Mouse (Mus musculus): ENCODE data around the gene Chst11.

DNA sequence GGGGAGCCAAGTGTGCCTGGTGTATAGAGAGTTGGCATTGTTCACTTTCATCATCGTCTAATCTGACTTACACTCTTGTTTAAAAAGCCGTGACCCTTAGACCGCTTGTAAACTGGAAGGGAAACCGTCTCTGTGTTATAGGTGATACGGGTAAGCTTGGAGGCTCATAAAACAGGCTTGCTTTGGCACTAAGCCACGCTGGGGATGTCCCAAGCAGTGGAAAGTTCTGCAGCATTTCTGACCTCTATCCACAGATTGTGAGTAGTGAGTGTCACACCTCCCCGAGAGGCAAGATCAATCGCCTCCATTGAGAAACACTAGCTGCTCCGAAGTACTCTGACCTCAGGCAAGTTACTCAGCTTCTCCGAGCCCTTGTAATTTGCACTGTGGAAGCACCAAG lies 47.3 kb downstream of the Chst11 start:
- no peak for TF ChIP-seq CTCF (IDR thresholded peaks at IDR 0.05; ENCODE audit: extremely low read depth, insufficient read depth, low read length)
- TF ChIP-seq POLR2A (IDR thresholded peaks at IDR 0.05; ENCODE audit: extremely low read depth, insufficient read depth, low read length): no peak
